Mouse (Mus musculus) midbrain, embryonic 14.5 days (tissue): ENCODE data around the gene Haus3. TPM values are rescaled to one million over a fixed set of nuclear protein-coding genes. Genes with fewer than 3 reads are reported as not detected.

ENCODE experiments used
- ATAC-seq: fragments of 200-750 bp; cut with Nextera tagmentation; 2 replicates; pipeline ENCODE4 v1.8.0; 2017; ENCODE audit warnings: moderate number of reproducible peaks, moderate library complexity; ENCODE audit not compliant: low FRiP score, low TSS enrichment
- DNase-seq: peaks from one replicate; pipeline ENCODE4 v3.0.0-alpha.2; 2015
- H3K27ac ChIP-seq: fragments of 300-500 bp; sonication (generic); replicated peaks from 2 replicates; pipeline ENCODE4 v1.5.1; 2014; ENCODE audit warnings: mild to moderate bottlenecking, low read depth, low read length, moderate library complexity
- H3K27me3 ChIP-seq: fragments of 300-500 bp; sonication (generic); 2 replicates; pipeline ENCODE4 v1.6.1; 2014; ENCODE audit warnings: low read length, control low read depth, mixed read lengths; ENCODE audit not compliant: control insufficient read depth, insufficient read depth
- H3K36me3 ChIP-seq: fragments of 300-500 bp; sonication (generic); 2 replicates; pipeline ENCODE4 v1.6.1; 2014; ENCODE audit warnings: low read length, control low read depth; ENCODE audit not compliant: control insufficient read depth, insufficient read depth
- H3K4me1 ChIP-seq: fragments of 300-500 bp; sonication (generic); 2 replicates; pipeline ENCODE4 v1.6.1; 2014; ENCODE audit warnings: mild to moderate bottlenecking, antibody characterized with exemption, low read length, control low read depth; ENCODE audit not compliant: control insufficient read depth, insufficient read depth
- H3K4me2 ChIP-seq: fragments of 300-500 bp; sonication (generic); 2 replicates; pipeline ENCODE4 v1.6.1; 2014; ENCODE audit warnings: mild to moderate bottlenecking, low read length, moderate library complexity
- H3K4me3 ChIP-seq: fragments of 300-500 bp; sonication (generic); replicated peaks from 2 replicates; pipeline ENCODE4 v1.5.1; 2014; ENCODE audit warnings: low read depth, low read length
- H3K9ac ChIP-seq: fragments of 300-500 bp; sonication (generic); replicated peaks from 2 replicates; pipeline ENCODE4 v1.6.1; 2014; ENCODE audit warnings: mild to moderate bottlenecking, low read length, moderate library complexity
- H3K9me3 ChIP-seq: fragments of 300-500 bp; sonication (generic); 2 replicates; pipeline ENCODE4 v1.6.1; 2016; ENCODE audit warnings: low read length, control low read depth, mixed read lengths; ENCODE audit not compliant: control insufficient read depth
- WGBS: fragments of 180-500 bp; shearing (Covaris S2); extraction: QIAGEN DNeasy Blood & Tissue Kit; methylation state at CpG from one replicate; pipeline ENCODE4 v1.1.7; 2014; 5-methylcytosine and 5-hydroxymethylcytosine counted together
- polyA plus RNA-seq: library from polyadenylated mRNA; unstranded; fragments of >200 nt; fragmentation: Nextera tagmentation; extraction: Ambion mirVana; gene quantifications from 2 replicates; pipeline ENCODE4 v1.2.1, GENCODE M21; 2014

Gene Haus3
- polyA plus RNA-seq, 1 experiment from 2014 or later = 16.4 TPM

GRCm38 (mm10) chr5:34132731-34133130 is 36.6 kb downstream of the Haus3 start:
- Histone ChIP-seq H3K9me3 (no peaks in the 10 kb centered on the region), H3K4me3 (no peak overlapping the region), H3K27me3 (no peaks in the 10 kb centered on the region), H3K36me3 (no peaks in the 10 kb centered on the region), H3K27ac (no peak overlapping the region), H3K4me2 (no peak overlapping the region), H3K9ac (no peak overlapping the region), H3K4me1 (no peaks in the 10 kb centered on the region)
- WGBS = 78% methylated on average over 2 of the region's 2 CpGs
- DNase-seq = no peak
- no peak for ATAC-seq

GRCm38 (mm10) chr5:34124131-34124530 is 45.2 kb downstream of the Haus3 start:
- 35% methylated on average over 1 of the region's 1 CpGs for WGBS

DNA sequence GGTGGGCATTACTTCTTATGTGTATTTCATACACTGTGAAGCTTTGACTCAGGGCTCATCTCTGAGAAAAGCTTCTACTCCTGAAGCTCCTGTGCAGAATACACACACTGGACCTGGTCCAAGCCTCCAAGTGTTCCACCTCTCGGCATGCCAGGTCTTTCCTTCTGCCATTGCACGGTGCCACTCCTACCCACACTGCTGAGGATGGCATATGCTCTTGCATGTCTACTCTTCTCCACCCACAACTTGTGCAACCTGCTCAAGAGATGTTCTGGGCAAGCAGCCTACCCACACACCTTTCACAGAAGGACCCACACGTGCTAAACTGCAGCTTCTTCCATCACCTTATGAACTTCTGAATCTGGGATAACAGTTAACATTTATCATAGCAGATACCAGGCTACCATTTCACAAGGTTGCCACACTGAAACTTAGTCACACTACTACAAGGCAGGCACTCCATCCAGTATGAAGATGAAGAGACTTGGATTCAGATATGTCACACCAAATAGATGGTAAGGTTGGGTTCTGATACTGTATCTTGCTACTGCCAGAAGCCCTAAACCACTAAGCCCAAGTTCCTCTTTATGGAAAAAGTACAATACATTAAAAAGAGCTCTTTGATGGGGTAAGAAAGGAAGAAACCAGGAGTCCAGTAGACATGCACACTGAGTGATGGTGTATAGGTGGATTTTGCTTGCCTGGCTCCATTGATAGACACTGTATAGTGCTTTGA is 50.0 kb downstream of the Haus3 start:
- H3K9me3 ChIP-seq = no peaks in the 10 kb centered on the region
- DNase-seq (no peak), ATAC-seq (no peak)
- H3K4me1 ChIP-seq = no peaks in the 10 kb centered on the region
- 84% methylated on average over 3 of the region's 3 CpGs for WGBS
- H3K9ac ChIP-seq = no peak overlapping the region
- no peak overlapping the region for H3K4me3 ChIP-seq
- H3K4me2 ChIP-seq = no peak overlapping the region
- no peaks in the 10 kb centered on the region for H3K36me3 ChIP-seq
- H3K27ac ChIP-seq = no peak overlapping the region
- H3K27me3 ChIP-seq = no peaks in the 10 kb centered on the region

More at GRCm38 (mm10) chr5:34124131-34124530, 45.2 kb downstream of the Haus3 start:
- DNase-seq (no peak), ATAC-seq (no peak)
- no peak overlapping the region for H3K27ac ChIP-seq
- no peaks in the 10 kb centered on the region for H3K36me3 ChIP-seq
- no peak overlapping the region for H3K4me3 ChIP-seq
- H3K4me2 ChIP-seq = no peak overlapping the region
- H3K27me3 ChIP-seq = no peaks in the 10 kb centered on the region
- no peaks in the 10 kb centered on the region for H3K9me3 ChIP-seq
- H3K9ac ChIP-seq = no peak overlapping the region
- H3K4me1 ChIP-seq = no peaks in the 10 kb centered on the region

- Histone ChIP-seq H3K4me2 (no peak overlapping the region), H3K27ac (no peak overlapping the region), H3K4me1 (no peaks in the 10 kb centered on the region), H3K9me3 (no peaks in the 10 kb centered on the region), H3K4me3 (no peak overlapping the region), H3K36me3 (no peaks in the 10 kb centered on the region), H3K9ac (no peak overlapping the region), H3K27me3 (no peaks in the 10 kb centered on the region)
- ATAC-seq (no peak), DNase-seq (no peak)
- 67% methylated on average over 1 of the region's 1 CpGs for WGBS
Measured at GRCm38 (mm10) chr5:34105681-34106080, 63.6 kb downstream of the Haus3 start.

Other genes starting within 250 kb of the Haus3 start
- gene Nelfa, start 233.1 kb downstream of the Haus3 start, polyA plus RNA-seq = 37.6 and 41.4 TPM in 2 replicates
- gene Gm1673, start 186.1 kb downstream of the Haus3 start, polyA plus RNA-seq = 456 and 786 TPM in 2 replicates
- 3.2 and 4.8 TPM in 2 replicates for gene Nat8l, start 173.5 kb downstream of the Haus3 start, polyA plus RNA-seq
- 0.27 and 0.58 TPM in 2 replicates for gene Poln, start 79 bp downstream of the Haus3 start, polyA plus RNA-seq
- gene Mxd4, start 18.2 kb upstream of the Haus3 start, polyA plus RNA-seq = 32.5 and 35.7 TPM in 2 replicates
- gene Zfyve28, start 118.9 kb upstream of the Haus3 start, polyA plus RNA-seq = 2.8 and 3.2 TPM in 2 replicates
- gene Cfap99, start 119.1 kb upstream of the Haus3 start, polyA plus RNA-seq = 0.09 TPM in 1 of 2 replicates, not detected in the other
- 110 and 152 TPM in 2 replicates for gene Rnf4, start 166.8 kb upstream of the Haus3 start, polyA plus RNA-seq
- 20.8 and 21.9 TPM in 2 replicates for gene Fam193a, start 200.4 kb upstream of the Haus3 start, polyA plus RNA-seq